Mouse (Mus musculus) liver, adult 2 months (tissue): ENCODE data around the gene Hmgb2. TPM values are rescaled to one million over a fixed set of nuclear protein-coding genes. Genes with fewer than 3 reads are reported as not detected.
A peak's percentile ranks its signal among the peaks of the same experiment; 100 is the strongest.

ENCODE experiments used
- DNase-seq: peaks from one replicate; pipeline ENCODE4 v3.0.0-alpha.2; 2011; ENCODE audit warnings: low read depth, low spot score; ENCODE audit errors: extremely low read depth
- H3K27ac ChIP-seq: fragments of 200-500 bp; replicated peaks from 2 replicates; pipeline ENCODE4 v1.5.1; 2012; ENCODE audit warnings: low read depth, mild to moderate bottlenecking, control low read depth, inconsistent platforms, low read length; ENCODE audit not compliant: insufficient read depth
- H3K27me3 ChIP-seq: fragments of 200-500 bp; 2 replicates; pipeline ENCODE4 v1.6.1; 2012; ENCODE audit warnings: mild to moderate bottlenecking, moderate library complexity, low read length, inconsistent platforms; ENCODE audit not compliant: control insufficient read depth, insufficient read depth
- H3K36me3 ChIP-seq: fragments of 200-500 bp; 2 replicates; pipeline ENCODE4 v1.6.1; 2012; ENCODE audit warnings: low read length, inconsistent platforms; ENCODE audit not compliant: control insufficient read depth, insufficient read depth
- H3K4me1 ChIP-seq: fragments of 200-500 bp; 2 replicates; pipeline ENCODE4 v1.6.1; 2011; ENCODE audit warnings: low read length; ENCODE audit not compliant: control insufficient read depth, insufficient read depth
- H3K4me3 ChIP-seq: fragments of 200-500 bp; 2 replicates; pipeline ENCODE4 v1.5.1; 2011; ENCODE audit warnings: low read depth, mild to moderate bottlenecking, control low read depth, low read length, moderate library complexity; ENCODE audit not compliant: insufficient read depth
- H3K79me2 ChIP-seq: fragments of 200-500 bp; 2 replicates; pipeline ENCODE4 v1.6.1; 2012; ENCODE audit warnings: inconsistent platforms, mild to moderate bottlenecking, low read length, moderate library complexity; ENCODE audit not compliant: control insufficient read depth, insufficient read depth
- H3K9ac ChIP-seq: fragments of 200-500 bp; 2 replicates; pipeline ENCODE4 v1.6.1; 2012; ENCODE audit warnings: low read depth, mild to moderate bottlenecking, control low read depth, inconsistent platforms, low read length
- CTCF ChIP-seq: fragments of 200-500 bp; IDR thresholded peaks from 2 replicates; pipeline ENCODE4 v1.5.1; 2011; ENCODE audit warnings: low read depth, low read length, control low read depth
- POLR2A ChIP-seq: fragments of 200-500 bp; IDR thresholded peaks from 2 replicates; pipeline ENCODE4 v1.6.1; 2011; ENCODE audit warnings: low read length, control low read depth; ENCODE audit not compliant: insufficient read depth; ENCODE audit errors: extremely low read depth
- WGBS: fragments of 180-500 bp; shearing (Covaris S2); methylation state at CpG from one replicate; pipeline ENCODE4 v1.1.7; 2018; 5-methylcytosine and 5-hydroxymethylcytosine counted together
- polyA plus RNA-seq: library from polyadenylated mRNA; depleted of rRNA; stranded (reverse); fragments of >200 nt; gene quantifications from 2 replicates; pipeline ENCODE4 v1.2.3, GENCODE M21; 2012
- total RNA-seq: library from RNA; depleted of rRNA; stranded (reverse); fragments of >200 nt; gene quantifications from 2 replicates; pipeline ENCODE4 v1.2.3, GENCODE M21; 2014

The Hmgb2 gene
- total and polyA plus RNA-seq, 2 experiments, result 0.65 to 2.6 TPM

DNA sequence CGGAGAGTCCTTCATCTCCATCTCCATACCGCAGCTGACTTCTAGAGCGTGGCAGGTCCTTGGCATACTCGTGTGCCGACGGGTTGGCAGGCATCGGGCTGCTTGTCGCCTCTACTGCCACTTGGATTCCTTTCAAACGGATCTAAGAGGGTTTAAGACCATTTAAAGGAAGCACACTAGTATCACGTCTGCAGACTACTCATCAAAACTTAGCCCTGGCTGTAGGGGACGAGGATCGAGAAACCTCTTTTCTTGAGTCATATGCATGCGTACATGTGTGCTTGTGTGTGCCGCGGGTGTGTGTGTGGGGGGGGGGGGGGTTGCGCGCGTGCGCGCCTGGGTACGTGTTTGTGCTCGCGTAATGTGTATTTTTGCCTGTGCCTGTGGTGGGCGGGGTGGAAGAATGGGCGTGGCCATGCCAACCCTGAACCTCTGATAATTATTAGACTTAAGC, 23.4 kb upstream of the Hmgb2 start:
- TF ChIP-seq CTCF, result no peak
- TF ChIP-seq POLR2A, result 0 out of 2 replicates have a peak, but pooled peaks have one; percentile 9
- Histone ChIP-seq H3K36me3 (no peaks in the 10 kb centered on the region), H3K27ac (peak overlapping the region; percentile 39), H3K4me3 (peak overlapping the region; percentile 53), H3K4me1 (peaks cover 2% of the 10 kb centered on the region; the same call in 1 of the 2 replicates), H3K9ac (peak overlapping the region; percentile 47), H3K27me3 (no peaks in the 10 kb centered on the region), H3K79me2 (no peaks in the 10 kb centered on the region)
- peak; percentile 66 for DNase-seq
- under 1% methylated on average over 25 of the region's 25 CpGs for WGBS

DNA sequence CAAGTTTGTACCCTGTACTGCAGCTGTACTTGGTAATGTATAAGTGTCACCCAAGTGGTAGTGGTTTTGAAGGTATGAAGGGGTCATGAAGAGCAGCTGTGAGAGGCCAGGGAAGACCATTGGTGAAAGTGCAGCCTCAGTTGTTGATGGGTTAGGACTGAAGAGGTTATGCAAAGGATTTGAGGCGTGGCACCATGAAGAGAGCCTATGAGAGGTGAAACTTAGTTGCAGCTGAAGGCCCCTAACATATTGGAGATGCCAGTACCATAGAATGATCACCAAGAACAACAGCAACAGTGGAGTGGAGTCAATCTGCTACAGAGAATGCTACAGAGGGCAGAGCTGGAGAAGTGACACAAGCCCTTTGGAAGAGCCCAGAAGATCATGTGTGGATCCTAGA, 22.3 kb upstream of the Hmgb2 start:
- H3K27ac ChIP-seq, result no peak overlapping the region
- H3K4me3 ChIP-seq, result no peak overlapping the region
- no peaks in the 10 kb centered on the region for H3K36me3 ChIP-seq
- peaks cover 2% of the 10 kb centered on the region; the same call in 1 of the 2 replicates for H3K4me1 ChIP-seq
- WGBS, result 100% methylated on average over 1 of the region's 1 CpGs
- H3K27me3 ChIP-seq, result no peaks in the 10 kb centered on the region
- H3K79me2 ChIP-seq, result no peaks in the 10 kb centered on the region
- TF ChIP-seq POLR2A, result no peak
- TF ChIP-seq CTCF, result no peak
- DNase-seq, result no peak
- H3K9ac ChIP-seq, result no peak overlapping the region

DNA sequence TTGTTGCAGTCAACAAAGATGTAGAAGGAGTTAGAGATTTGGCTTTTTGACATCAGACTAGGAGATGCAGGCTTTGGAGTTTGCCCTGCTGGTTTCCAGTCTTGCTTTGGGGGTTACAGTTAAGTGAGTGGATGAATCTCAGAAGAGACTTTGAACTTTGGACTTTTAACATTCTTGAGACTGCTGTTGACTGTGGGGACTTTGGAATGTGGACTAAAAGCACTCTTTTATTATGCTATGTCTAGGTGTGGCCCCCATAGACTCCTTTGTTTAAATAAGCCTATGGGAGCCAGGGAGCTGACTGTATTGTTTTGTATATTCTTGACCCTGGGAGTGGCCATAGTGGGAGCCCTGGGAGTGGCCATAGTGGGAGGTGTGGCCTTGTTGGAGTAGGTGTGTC, 21.8 kb upstream of the Hmgb2 start:
- Histone ChIP-seq H3K9ac (no peak overlapping the region), H3K36me3 (no peaks in the 10 kb centered on the region), H3K27me3 (no peaks in the 10 kb centered on the region), H3K27ac (no peak overlapping the region), H3K4me1 (peaks cover 2% of the 10 kb centered on the region; the same call in 1 of the 2 replicates), H3K79me2 (no peaks in the 10 kb centered on the region), H3K4me3 (no peak overlapping the region)
- DNase-seq, result no peak
- TF ChIP-seq POLR2A, result no peak

DNA sequence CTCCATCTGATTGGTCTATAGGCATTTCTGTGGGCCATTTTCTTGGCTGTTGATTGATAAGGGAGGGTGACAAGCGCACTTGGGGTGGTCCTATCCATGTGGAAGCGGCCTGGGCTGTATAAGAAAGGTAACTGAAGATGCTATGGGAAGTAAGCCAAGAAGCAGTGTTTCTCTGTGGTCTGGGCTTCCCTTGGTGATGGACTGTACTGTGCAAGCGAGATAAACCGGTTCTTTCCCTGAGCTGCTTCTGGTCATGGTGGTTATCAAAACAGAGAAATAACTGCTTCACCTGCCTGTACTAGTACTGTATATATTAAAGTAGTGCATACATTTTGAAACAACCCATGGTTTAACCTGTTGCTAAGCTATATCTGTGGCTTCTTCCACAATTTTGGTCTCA, 19.8 kb upstream of the Hmgb2 start:
- no peak overlapping the region for H3K4me3 ChIP-seq
- no peak overlapping the region for H3K9ac ChIP-seq
- no peaks in the 10 kb centered on the region for H3K79me2 ChIP-seq
- TF ChIP-seq CTCF (no peak), POLR2A (no peak)
- H3K36me3 ChIP-seq, result no peaks in the 10 kb centered on the region
- WGBS, result 98% methylated on average over 4 of the region's 4 CpGs
- H3K27me3 ChIP-seq, result no peaks in the 10 kb centered on the region
- H3K4me1 ChIP-seq, result no peaks in the 10 kb centered on the region
- DNase-seq, result no peak
- no peak overlapping the region for H3K27ac ChIP-seq

DNA sequence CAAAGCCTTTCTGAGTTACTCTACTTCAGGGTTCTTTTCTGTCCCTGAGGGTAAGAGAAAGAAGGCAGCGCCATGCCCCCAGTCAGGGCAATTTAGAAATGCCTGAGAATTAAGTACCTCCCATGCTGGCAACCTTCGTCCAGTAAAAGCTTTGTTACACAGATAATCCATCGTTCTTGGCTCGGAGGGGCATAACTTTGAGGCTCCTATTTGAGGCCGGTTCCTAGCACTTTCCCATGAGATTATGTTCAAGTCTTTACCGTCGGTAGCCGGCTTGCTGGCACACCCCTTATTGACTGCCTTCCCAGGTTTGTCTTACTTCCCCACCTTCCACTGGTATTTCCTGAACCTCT, 13.2 kb upstream of the Hmgb2 start:
- Histone ChIP-seq H3K79me2 (no peaks in the 10 kb centered on the region), H3K4me1 (peaks cover 2% of the 10 kb centered on the region; the same call in 1 of the 2 replicates), H3K27ac (no peak overlapping the region), H3K4me3 (no peak overlapping the region), H3K27me3 (no peaks in the 10 kb centered on the region), H3K9ac (no peak overlapping the region; the same call in 1 of the 2 replicates), H3K36me3 (no peaks in the 10 kb centered on the region)
- 31% methylated on average over 8 of the region's 8 CpGs for WGBS
- TF ChIP-seq POLR2A (no peak), CTCF (no peak)
- DNase-seq, result no peak

DNA sequence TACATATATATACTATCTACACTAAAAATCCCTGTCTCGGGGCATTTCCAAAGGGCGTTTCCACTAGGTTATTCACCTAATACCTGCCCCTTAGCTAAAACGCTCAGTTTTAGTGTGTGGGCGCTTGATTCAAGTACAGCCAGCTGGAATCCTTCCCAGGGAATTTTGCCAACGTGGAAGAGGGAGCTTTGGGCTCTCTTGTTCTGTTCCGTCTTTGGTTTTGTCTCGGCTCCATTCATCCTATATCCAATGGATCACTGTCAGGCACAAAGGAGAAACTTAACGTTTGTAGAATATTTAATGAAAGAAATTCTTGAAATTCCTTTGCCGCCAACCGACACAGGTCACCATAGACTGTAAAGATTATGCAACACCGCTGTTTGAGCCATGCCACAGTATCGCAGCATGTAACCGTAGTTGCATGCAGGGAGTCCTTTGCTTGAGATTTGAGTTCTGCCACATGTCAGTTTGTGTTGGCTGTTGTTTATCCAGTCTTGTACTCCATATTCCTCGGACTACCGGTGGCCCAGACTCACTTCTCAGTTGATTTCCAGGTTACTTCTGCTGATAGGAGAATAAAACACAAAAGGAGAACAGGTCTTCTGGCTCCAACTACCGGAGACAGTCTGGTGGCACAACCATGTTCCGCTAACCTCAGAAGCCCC, 12.7 kb upstream of the Hmgb2 start:
- peaks cover 3% of the 10 kb centered on the region; the same call in 1 of the 2 replicates for H3K79me2 ChIP-seq
- no peaks in the 10 kb centered on the region for H3K36me3 ChIP-seq
- peak; percentile 79 for DNase-seq
- H3K27me3 ChIP-seq, result no peaks in the 10 kb centered on the region
- no peak overlapping the region for H3K27ac ChIP-seq
- peaks cover 2% of the 10 kb centered on the region; the same call in 1 of the 2 replicates for H3K4me1 ChIP-seq
- H3K9ac ChIP-seq, result no peak overlapping the region
- TF ChIP-seq CTCF (no peak), POLR2A (no peak)
- WGBS, result 17% methylated on average over 17 of the region's 17 CpGs
- H3K4me3 ChIP-seq, result peak overlapping the region; percentile 50
